Mouse (Mus musculus): ENCODE measurements around the gene Scd4.

GRCm38 (mm10) chr19:44311306-44312006, 21.4 kb upstream of the Scd4 start:
- TF ChIP-seq CTCF (IDR thresholded peaks at IDR 0.05; ENCODE audit: insufficient read depth, low read depth, low read length) (no peak), POLR2A (IDR thresholded peaks at IDR 0.05; ENCODE audit: insufficient read depth, low read depth, low read length) (no peak)

Measured in olfactory bulb, adult 2 months (tissue).